Mouse (Mus musculus) myocyte (in vitro differentiated cells): ENCODE data around the gene Rps19bp1. TPM values are rescaled to one million over a fixed set of nuclear protein-coding genes. Genes with fewer than 3 reads are reported as not detected.

Experiments
- H3K27me3 ChIP-seq: one replicate; pipeline ENCODE4 v1.6.1; 2011; ENCODE audit not compliant: control insufficient read depth, insufficient read depth, insufficient read length
- H3K36me3 ChIP-seq: one replicate; pipeline ENCODE4 v1.6.1; 2011; ENCODE audit not compliant: control insufficient read depth, insufficient read depth
- H3K4me2 ChIP-seq: one replicate; pipeline ENCODE4 v1.6.1; 2011; ENCODE audit warnings: low read depth, control low read depth
- H3K4me3 ChIP-seq: one replicate; pipeline ENCODE4 v1.5.1; 2011; ENCODE audit warnings: mild to moderate bottlenecking, control low read depth, moderate library complexity
- H3K79me2 ChIP-seq: one replicate; pipeline ENCODE4 v1.6.1; 2011; ENCODE audit not compliant: control insufficient read depth, insufficient read depth
- H3ac ChIP-seq: one replicate; pipeline ENCODE4 v1.6.1; 2011; ENCODE audit not compliant: control insufficient read depth, insufficient read length
- CEBPB ChIP-seq: IDR thresholded peaks from 2 replicates; pipeline ENCODE4 v1.6.1; 2011; ENCODE audit warnings: mild to moderate bottlenecking, moderate library complexity; ENCODE audit not compliant: poor library complexity, insufficient read depth, severe bottlenecking
- E2F4 ChIP-seq: IDR thresholded peaks from one replicate; pipeline ENCODE4 v1.6.1; 2011; ENCODE audit warnings: mild to moderate bottlenecking, control low read depth, moderate library complexity; ENCODE audit not compliant: insufficient read depth
- MAX ChIP-seq: IDR thresholded peaks from one replicate; pipeline ENCODE4 v1.6.1; 2011; ENCODE audit warnings: low read depth, mild to moderate bottlenecking, control low read depth
- MYOD1 ChIP-seq, 3 experiments: IDR thresholded peaks; one replicate each; pipeline ENCODE4 v1.6.1; 2011; ENCODE audit warnings: control low read depth in 2 of 3, low read depth in 2 of 3, mild to moderate bottlenecking in 2 of 3, moderate library complexity in 1 of 3; ENCODE audit not compliant: insufficient read length in 2 of 3, control insufficient read depth in 1 of 3
- MYOG ChIP-seq, 3 experiments: IDR thresholded peaks; one replicate each; pipeline ENCODE4 v1.6.1; 2011; ENCODE audit warnings: control low read depth in 2 of 3, low read depth in 2 of 3, mild to moderate bottlenecking in 2 of 3; ENCODE audit not compliant: insufficient read length in 2 of 3, control insufficient read depth in 1 of 3, insufficient read depth in 1 of 3
- POLR2A ChIP-seq: IDR thresholded peaks from one replicate; pipeline ENCODE4 v1.6.1; 2011; ENCODE audit warnings: low read depth, mild to moderate bottlenecking, control low read depth, moderate library complexity; ENCODE audit not compliant: insufficient read length
- POLR2AphosphoS2 ChIP-seq: IDR thresholded peaks from one replicate; pipeline ENCODE4 v1.6.1; 2011; ENCODE audit warnings: low read depth, control low read depth; ENCODE audit not compliant: insufficient read length
- REST ChIP-seq: IDR thresholded peaks from one replicate; pipeline ENCODE4 v1.6.1; 2011; ENCODE audit warnings: mild to moderate bottlenecking, control low read depth, moderate library complexity; ENCODE audit not compliant: insufficient read depth, insufficient read length
- SRF ChIP-seq: IDR thresholded peaks from one replicate; pipeline ENCODE4 v1.6.1; 2011; ENCODE audit warnings: low read depth; ENCODE audit not compliant: control insufficient read depth, insufficient read length
- TCF12 ChIP-seq: IDR thresholded peaks from one replicate; pipeline ENCODE4 v1.6.1; 2011; ENCODE audit warnings: mild to moderate bottlenecking, control low read depth; ENCODE audit not compliant: poor library complexity, insufficient read depth, severe bottlenecking
- TCF3 ChIP-seq: IDR thresholded peaks from one replicate; pipeline ENCODE4 v1.6.1; 2011; ENCODE audit warnings: low read depth, control low read depth; ENCODE audit not compliant: insufficient read length
- USF1 ChIP-seq: IDR thresholded peaks from one replicate; pipeline ENCODE4 v1.6.1; 2011; ENCODE audit warnings: low read depth, mild to moderate bottlenecking, control low read depth, moderate library complexity
- polyA plus RNA-seq: library from polyadenylated mRNA; unstranded; fragments of >200 nt; fragmentation: generic; extraction: Trizol; gene quantifications from one replicate; pipeline ENCODE4 v1.2.1, GENCODE M21; 2012; ENCODE audit warnings: missing spikeins

Gene Rps19bp1
- polyA plus RNA-seq, 1 experiment = 144 TPM

DNA sequence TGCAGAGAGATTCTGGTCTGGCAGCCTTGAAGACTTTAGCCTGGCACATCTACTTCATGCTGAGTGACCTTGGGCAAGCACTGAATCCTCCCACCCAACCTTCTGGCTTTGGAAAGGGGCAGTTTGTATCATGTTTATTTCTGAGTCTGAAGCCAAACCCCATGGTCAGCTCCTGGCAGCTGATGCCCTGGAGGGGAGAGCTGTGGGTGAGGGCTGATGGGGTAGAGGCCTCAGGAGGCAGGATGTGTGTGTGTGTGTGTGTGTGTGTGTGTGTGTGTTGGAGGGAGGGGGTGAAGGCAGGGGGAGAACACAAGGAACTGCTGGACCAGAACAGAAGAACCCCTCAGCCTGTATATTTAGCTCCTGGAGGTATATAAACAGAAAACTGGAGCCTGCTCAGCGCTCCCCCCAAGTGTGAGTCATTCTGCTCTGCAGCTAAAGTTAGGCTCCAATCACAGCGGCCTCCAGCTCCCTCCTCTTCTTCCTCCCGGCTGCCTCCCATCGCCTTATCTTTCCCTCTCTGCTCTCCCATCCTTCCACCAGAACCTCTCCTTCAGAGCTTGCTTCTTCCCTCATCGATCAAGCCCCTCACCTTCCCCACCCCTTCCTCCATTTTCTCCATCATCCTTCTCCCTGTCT lies 14.1 kb upstream of the Rps19bp1 start:
- Histone ChIP-seq H3K4me2 (no peak overlapping the region), H3K27me3 (peaks cover 15% of the 10 kb centered on the region), H3K36me3 (no peaks in the 10 kb centered on the region), H3ac (no peak overlapping the region), H3K4me3 (no peak overlapping the region), H3K79me2 (no peaks in the 10 kb centered on the region)
- TF ChIP-seq MYOG (IDR thresholded peaks at IDR 0.05; ENCODE audit: control insufficient read depth in 1 of 3, insufficient read depth in 1 of 3, insufficient read length in 2 of 3, low read depth in 2 of 3) (no peak), SRF (no peak), REST (no peak), MYOD1 (IDR thresholded peaks at IDR 0.05; ENCODE audit: control insufficient read depth in 1 of 3, insufficient read length in 2 of 3, low read depth in 2 of 3) (no peak), POLR2A (no peak), MAX (no peak), POLR2AphosphoS2 (no peak), TCF3 (no peak), E2F4 (no peak), USF1 (no peak), TCF12 (no peak), CEBPB (no peak)

DNA sequence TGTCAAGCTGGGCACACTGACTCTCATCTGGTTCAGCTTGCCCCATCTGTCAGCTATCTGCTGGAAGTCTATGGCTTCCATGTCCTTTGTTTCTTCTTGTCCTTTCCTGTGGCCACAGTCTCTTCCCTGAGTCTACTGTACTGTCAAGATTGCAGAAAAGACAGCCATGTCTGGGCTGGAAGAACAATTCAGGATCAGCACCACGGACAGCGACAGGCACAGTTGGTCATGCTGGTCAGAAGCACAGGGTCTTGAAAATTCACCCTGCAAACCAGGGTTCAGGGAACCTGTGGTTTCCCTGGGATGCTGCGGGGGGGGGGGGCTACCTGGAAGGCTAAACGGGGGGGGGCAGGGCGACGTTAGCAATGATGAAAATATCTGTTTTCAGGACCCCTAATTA lies 13.5 kb upstream of the Rps19bp1 start:
- no peak overlapping the region for H3ac ChIP-seq
- H3K4me3 ChIP-seq = no peak overlapping the region
- H3K79me2 ChIP-seq = no peaks in the 10 kb centered on the region
- no peaks in the 10 kb centered on the region for H3K36me3 ChIP-seq
- no peak overlapping the region for H3K4me2 ChIP-seq
- TF ChIP-seq MYOG (IDR thresholded peaks at IDR 0.05; ENCODE audit: control insufficient read depth in 1 of 3, insufficient read depth in 1 of 3, insufficient read length in 2 of 3, low read depth in 2 of 3) = peak in 1 of 3 experiments; percentile 52
- TF ChIP-seq TCF12 = no peak
- peak; percentile 93 for TF ChIP-seq MAX
- TF ChIP-seq E2F4 = no peak
- TF ChIP-seq POLR2AphosphoS2 = no peak
- TF ChIP-seq REST = peak; percentile 97
- peak in 1 of 3 experiments; percentile 17 for TF ChIP-seq MYOD1 (IDR thresholded peaks at IDR 0.05; ENCODE audit: control insufficient read depth in 1 of 3, insufficient read length in 2 of 3, low read depth in 2 of 3)
- TF ChIP-seq CEBPB = no peak
- H3K27me3 ChIP-seq = peaks cover 9% of the 10 kb centered on the region

DNA sequence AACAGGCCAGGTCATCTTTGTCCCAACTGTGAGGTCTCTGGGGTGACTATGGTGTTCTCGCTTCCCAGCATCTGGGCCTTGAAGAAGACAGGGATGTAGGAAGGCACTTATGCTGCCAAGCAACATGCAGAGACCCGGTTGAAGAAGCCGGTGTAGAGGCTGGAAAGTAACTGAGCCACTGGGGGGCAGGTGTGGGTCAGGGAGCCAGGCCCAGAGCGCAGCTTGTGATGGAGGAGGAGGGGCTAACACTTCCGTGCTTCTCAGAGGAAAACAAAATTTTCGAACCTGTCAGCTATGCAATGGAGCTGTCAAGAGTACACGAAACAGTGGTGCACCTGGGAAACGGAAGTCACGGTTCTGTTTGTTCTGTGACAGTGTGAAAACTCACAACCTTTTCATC lies 13.0 kb upstream of the Rps19bp1 start:
- TF ChIP-seq CEBPB (no peak), TCF12 (no peak), POLR2AphosphoS2 (no peak), MAX (no peak)
- Histone ChIP-seq H3K4me3 (no peak overlapping the region), H3K79me2 (no peaks in the 10 kb centered on the region), H3K36me3 (no peaks in the 10 kb centered on the region), H3K4me2 (no peak overlapping the region), H3K27me3 (peaks cover 4% of the 10 kb centered on the region), H3ac (no peak overlapping the region)

- peaks cover 5% of the 10 kb centered on the region for H3K27me3 ChIP-seq
Measured at GRCm38 (mm10) chr15:80271858-80272396, 7.8 kb upstream of the Rps19bp1 start.

More at GRCm38 (mm10) chr15:80271858-80272396, 7.8 kb upstream of the Rps19bp1 start:
- no peaks in the 10 kb centered on the region for H3K36me3 ChIP-seq
- TF ChIP-seq USF1 (no peak), SRF (no peak), MYOD1 (IDR thresholded peaks at IDR 0.05; ENCODE audit: control insufficient read depth in 1 of 3, insufficient read length in 2 of 3, low read depth in 2 of 3) (no peak), TCF3 (no peak), CEBPB (no peak), MYOG (IDR thresholded peaks at IDR 0.05; ENCODE audit: control insufficient read depth in 1 of 3, insufficient read depth in 1 of 3, insufficient read length in 2 of 3, low read depth in 2 of 3) (no peak), E2F4 (no peak), TCF12 (no peak), REST (no peak), POLR2AphosphoS2 (no peak), MAX (no peak), POLR2A (no peak)
- H3K79me2 ChIP-seq = no peaks in the 10 kb centered on the region
- no peak overlapping the region for H3K4me2 ChIP-seq
- no peak overlapping the region for H3ac ChIP-seq
- H3K4me3 ChIP-seq = no peak overlapping the region
